Mouse (Mus musculus): ENCODE measurements around the gene Tas2r126. TPM values are rescaled to one million over a fixed set of nuclear protein-coding genes. Genes with fewer than 3 reads are reported as not detected.

Gene Tas2r126
- polyA plus RNA-seq (2016; fragmentation: Nextera tagmentation; extraction: Ambion mirVana): not detected in 2 replicates

DNA sequence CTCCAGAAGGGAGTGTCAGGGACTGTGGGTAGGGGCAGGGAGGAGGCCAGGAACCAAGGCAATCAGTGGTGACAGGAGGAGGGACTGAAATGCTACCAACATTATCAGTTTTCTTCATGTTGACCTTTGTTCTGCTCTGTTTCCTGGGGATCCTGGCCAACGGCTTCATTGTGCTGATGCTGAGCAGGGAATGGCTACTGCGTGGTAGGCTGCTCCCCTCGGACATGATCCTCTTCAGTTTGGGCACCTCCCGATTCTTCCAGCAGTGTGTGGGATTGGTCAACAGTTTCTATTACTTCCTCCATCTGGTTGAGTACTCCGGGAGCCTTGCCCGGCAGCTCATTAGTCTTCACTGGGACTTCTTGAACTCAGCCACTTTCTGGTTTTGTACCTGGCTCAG is at the start of gene Tas2r126:
Tas2r126 (plus strand) TSS at position 90 of the 400 bp plus-strand sequence.
- Histone ChIP-seq H3K4me3 (replicated peaks) (no peak within 1 kb of the TSS), H3K9ac (no peak within 1 kb of the TSS), H3K4me2 (no peak within 1 kb of the TSS), H3K36me3 (replicated peaks) (no peaks in the 10 kb centered on the region), H3K27me3 (no peaks in the 10 kb centered on the region), H3K9me3 (no peaks in the 10 kb centered on the region), H3K27ac (no peak within 1 kb of the TSS), H3K4me1 (no peaks in the 10 kb centered on the region)
- ATAC-seq (ENCODE audit: low FRiP score): no peak
- 90% methylated on average over 6 of the region's 6 CpGs for WGBS

DNA sequence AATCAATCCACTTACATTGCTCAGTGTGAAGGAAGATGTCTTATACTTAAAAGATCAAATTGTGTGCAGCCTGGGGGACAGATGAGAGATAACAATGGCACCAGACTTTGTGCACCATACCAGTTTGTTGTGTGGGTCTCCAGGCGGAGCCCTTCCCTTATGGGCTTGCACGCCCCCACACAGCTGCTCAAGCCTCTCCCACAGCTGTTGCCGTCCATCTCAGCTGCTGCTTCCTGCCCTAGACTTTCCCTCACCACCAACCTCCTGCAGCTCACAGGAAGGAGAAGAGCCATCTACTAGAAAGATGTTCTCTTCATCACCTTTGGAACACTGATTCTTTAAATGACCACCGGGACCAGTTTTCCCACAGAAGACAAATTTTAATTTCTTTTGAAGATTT is 48.7 kb upstream of the Tas2r126 start:
- Histone ChIP-seq H3K4me2 (no peak overlapping the region), H3K9ac (no peak overlapping the region), H3K9me3 (no peaks in the 10 kb centered on the region), H3K36me3 (replicated peaks) (no peaks in the 10 kb centered on the region), H3K27ac (no peak overlapping the region), H3K4me3 (replicated peaks) (no peak overlapping the region), H3K4me1 (no peaks in the 10 kb centered on the region), H3K27me3 (no peaks in the 10 kb centered on the region)
- WGBS: 89% methylated on average over 4 of the region's 4 CpGs
- ATAC-seq (ENCODE audit: low FRiP score): no peak

DNA sequence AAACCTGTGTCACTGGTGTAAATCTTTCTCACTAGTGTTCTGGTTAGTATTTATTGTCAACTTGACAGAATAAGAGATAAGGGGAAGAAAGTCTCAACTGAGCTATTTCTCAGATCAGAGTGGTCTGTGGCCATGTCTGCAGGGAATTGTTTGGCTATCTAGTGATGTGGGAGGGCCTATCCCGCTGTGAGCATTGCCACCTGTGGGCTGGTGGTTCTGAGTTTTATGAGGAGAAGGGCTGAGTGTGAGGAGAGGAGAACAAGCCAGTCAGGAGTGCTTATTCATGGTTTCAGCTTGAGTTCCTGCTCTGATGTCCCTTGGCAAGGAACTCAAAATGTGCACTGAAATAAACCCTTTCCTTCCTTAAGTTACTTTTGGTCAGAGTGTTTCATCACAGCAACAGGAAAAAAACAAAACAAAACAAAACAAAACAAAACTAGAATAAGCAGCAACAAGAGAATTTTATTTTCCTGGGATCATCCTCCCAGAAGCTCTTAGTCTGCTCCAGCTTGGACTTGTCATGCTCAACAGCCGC is 42.5 kb upstream of the Tas2r126 start:
- no peak overlapping the region for H3K9ac ChIP-seq
- no peaks in the 10 kb centered on the region for H3K27me3 ChIP-seq
- no peak overlapping the region for H3K4me2 ChIP-seq
- WGBS: 58% methylated on average over 2 of the region's 2 CpGs
- no peak for ATAC-seq (ENCODE audit: low FRiP score)
- H3K4me3 ChIP-seq (replicated peaks): no peak overlapping the region
- no peaks in the 10 kb centered on the region for H3K9me3 ChIP-seq
- H3K36me3 ChIP-seq (replicated peaks): no peaks in the 10 kb centered on the region
- H3K4me1 ChIP-seq: no peaks in the 10 kb centered on the region
- H3K27ac ChIP-seq: no peak overlapping the region

DNA sequence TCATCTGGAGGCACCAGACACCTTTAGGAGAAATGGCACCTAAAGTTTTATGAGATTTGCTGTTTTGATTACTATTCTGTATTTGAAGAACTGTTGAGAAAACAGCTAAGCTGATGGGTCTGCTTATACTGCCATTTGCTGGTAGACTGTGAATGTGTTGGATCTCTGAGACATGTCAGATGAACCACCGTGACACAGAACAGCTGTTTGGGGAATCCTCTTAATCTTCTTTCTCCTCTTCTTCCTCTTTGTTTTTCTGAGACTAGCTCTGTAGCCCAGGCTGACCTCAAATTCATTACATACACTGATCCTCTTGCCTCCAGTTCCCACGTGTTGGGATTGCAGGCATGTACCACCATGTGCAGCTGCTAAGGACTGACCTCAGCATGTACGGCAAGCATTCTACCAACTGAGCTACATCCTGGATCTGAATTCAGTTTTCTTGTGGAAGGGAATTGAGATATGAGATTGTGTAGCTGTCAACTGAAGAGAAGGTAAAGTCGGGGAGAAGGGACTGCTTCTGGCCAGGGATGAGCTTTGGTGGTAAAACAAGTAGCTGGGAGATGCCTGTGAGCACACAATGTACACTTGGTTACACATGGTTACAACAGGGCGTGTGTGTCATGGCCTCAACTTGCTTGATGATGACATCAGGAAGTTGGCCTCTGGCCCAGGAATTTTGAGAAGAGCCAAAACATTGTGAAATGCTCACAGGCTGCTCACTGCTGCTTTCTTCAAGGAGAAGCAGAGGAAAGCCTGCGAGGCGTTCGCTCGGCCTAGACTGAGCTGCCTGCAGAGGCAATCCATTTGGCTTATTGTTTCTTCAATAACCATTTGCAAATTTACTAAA is 38.1 kb upstream of the Tas2r126 start:
- Histone ChIP-seq H3K4me3 (replicated peaks) (no peak overlapping the region), H3K9ac (no peak overlapping the region), H3K27me3 (no peaks in the 10 kb centered on the region), H3K36me3 (replicated peaks) (no peaks in the 10 kb centered on the region), H3K4me1 (no peaks in the 10 kb centered on the region), H3K27ac (no peak overlapping the region), H3K9me3 (no peaks in the 10 kb centered on the region), H3K4me2 (no peak overlapping the region)
- ATAC-seq (ENCODE audit: low FRiP score): no peak
- WGBS: 79% methylated on average over 9 of the region's 9 CpGs

DNA sequence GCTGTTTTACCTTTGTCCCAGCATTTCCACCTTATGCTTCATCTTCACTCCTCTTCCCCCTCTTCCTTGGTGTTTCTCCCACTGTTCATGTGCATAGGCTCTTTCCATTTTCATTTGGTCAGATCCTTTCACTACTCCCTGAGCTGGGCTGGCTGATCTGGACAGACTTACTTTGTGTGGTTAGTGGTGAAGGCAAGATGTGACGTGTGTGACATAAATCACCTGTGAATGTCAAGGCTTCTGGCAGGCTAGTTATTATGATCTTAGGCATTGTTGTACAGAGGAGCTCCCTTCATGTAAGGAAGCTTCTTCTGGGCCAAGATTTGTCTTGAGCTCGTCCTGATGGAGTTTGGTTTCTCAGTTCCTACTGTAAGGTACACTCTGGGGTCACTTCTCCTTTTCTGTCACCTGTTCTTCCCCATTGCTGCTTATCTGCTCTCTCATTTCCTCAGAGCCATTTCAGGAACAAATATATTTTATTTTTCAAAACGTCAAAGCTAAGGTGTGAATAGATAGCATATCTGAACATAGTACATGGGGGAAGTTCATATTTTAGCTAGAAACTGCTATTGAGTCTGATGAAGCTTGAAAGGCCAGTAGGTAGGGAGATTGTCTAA is 37.2 kb upstream of the Tas2r126 start:
- H3K4me2 ChIP-seq: no peak overlapping the region
- no peaks in the 10 kb centered on the region for H3K36me3 ChIP-seq (replicated peaks)
- H3K27me3 ChIP-seq: no peaks in the 10 kb centered on the region
- H3K4me1 ChIP-seq: no peaks in the 10 kb centered on the region
- 76% methylated on average over 3 of the region's 3 CpGs for WGBS
- no peak overlapping the region for H3K9ac ChIP-seq
- no peak overlapping the region for H3K4me3 ChIP-seq (replicated peaks)
- no peak overlapping the region for H3K27ac ChIP-seq
- ATAC-seq (ENCODE audit: low FRiP score): no peak
- H3K9me3 ChIP-seq: no peaks in the 10 kb centered on the region

DNA sequence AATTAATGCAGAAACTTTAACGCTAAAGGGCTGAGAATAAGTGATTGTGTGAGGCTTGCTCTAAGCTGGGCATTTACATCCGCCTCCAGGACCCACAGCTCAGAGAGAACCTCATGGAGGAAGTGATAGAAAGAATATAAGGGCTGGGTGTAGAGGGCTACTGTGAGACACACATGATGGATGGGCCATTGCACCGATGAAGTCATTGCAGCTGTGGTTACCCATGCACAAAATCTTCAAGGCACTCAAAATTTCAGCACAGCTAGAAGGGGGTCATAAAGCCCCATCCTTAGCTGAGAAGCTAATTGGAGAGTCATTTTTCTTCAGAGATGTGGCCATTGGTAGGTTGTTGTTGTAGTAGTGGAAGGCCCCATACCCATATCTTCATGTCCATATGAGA is 36.0 kb upstream of the Tas2r126 start:
- Histone ChIP-seq H3K9ac (no peak overlapping the region), H3K4me1 (no peaks in the 10 kb centered on the region), H3K4me2 (no peak overlapping the region), H3K27ac (no peak overlapping the region), H3K36me3 (replicated peaks) (no peaks in the 10 kb centered on the region), H3K4me3 (replicated peaks) (no peak overlapping the region), H3K9me3 (no peaks in the 10 kb centered on the region), H3K27me3 (no peaks in the 10 kb centered on the region)
- ATAC-seq (ENCODE audit: low FRiP score): no peak
- 89% methylated on average over 3 of the region's 3 CpGs for WGBS

DNA sequence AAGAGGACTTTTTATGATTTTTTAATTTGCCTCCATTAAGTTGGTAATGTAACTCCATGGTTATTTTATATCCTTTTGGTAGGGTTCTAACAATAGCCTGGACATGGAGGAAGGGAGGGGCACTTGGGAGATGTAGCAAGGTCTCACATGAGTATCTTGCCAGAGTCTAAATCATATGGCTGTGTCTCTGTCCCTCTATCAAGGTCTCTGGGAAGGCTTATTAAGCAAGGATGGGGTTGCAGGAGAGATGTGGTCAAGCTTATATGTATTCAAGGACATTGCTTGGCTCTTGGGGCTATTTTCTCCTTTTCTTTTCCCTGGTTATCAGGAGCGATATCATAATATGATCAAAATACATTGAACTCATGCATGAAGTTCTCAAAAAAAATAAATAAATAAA is 35.3 kb upstream of the Tas2r126 start:
- no peak overlapping the region for H3K27ac ChIP-seq
- ATAC-seq (ENCODE audit: low FRiP score): no peak
- H3K4me1 ChIP-seq: no peaks in the 10 kb centered on the region
- no peaks in the 10 kb centered on the region for H3K27me3 ChIP-seq
- H3K36me3 ChIP-seq (replicated peaks): no peaks in the 10 kb centered on the region
- H3K9ac ChIP-seq: no peak overlapping the region
- H3K4me2 ChIP-seq: no peak overlapping the region
- H3K9me3 ChIP-seq: no peaks in the 10 kb centered on the region
- WGBS: 95% methylated on average over 1 of the region's 1 CpGs
- H3K4me3 ChIP-seq (replicated peaks): no peak overlapping the region

DNA sequence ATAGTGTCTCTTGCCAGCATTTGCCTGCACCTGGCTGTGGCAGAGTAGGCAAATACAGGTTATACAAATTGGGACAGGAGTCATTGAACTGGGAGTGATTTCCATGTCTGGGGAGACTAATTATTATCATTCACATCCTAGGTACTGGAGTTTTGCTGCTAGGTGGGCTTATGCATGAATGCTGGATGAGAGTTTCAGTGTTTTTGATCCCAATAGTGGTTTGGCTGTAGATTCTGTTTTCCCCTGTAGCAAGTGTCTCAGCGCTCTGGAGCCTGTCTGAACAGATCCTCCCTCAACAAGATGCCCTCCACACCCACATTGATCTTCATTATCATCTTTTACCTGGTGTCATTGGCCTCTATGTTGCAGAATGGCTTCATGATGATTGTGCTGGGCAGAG is 34.4 kb upstream of the Tas2r126 start, which contains the start of gene Tas2r143:
Tas2r143 (plus strand) TSS at position 301 of the 400 bp plus-strand sequence.
- Histone ChIP-seq H3K4me2 (no peak within 1 kb of the TSS), H3K9ac (no peak within 1 kb of the TSS), H3K36me3 (replicated peaks) (no peaks in the 10 kb centered on the region), H3K27me3 (no peaks in the 10 kb centered on the region), H3K27ac (no peak within 1 kb of the TSS), H3K9me3 (no peaks in the 10 kb centered on the region), H3K4me3 (replicated peaks) (no peak within 1 kb of the TSS), H3K4me1 (no peaks in the 10 kb centered on the region)
- ATAC-seq (ENCODE audit: low FRiP score): no peak
- WGBS: 96% methylated on average over 1 of the region's 1 CpGs

DNA sequence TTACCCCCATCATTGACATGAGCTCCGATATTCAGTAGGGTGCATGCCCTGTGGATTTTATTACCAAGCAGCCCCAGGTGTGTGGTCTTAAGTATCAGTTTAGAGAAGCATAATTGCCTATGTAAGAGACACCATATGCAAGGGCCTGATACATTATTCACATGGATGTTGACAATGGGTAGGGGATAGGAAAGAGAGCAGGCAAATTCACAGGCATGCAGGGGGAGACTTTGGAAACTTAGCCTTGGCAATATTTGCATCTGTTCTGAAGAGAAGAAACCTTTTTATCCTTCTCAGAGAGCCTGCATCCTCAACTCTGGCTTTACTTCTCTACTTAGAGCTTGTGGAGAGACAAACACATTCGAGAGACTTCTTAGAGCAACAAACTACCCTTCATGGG is 29.2 kb upstream of the Tas2r126 start, which contains the start of gene Tas2r135:
Tas2r135 (plus strand) TSS at position 301 of the 400 bp plus-strand sequence.
- H3K4me2 ChIP-seq: no peak within 1 kb of the TSS
- ATAC-seq (ENCODE audit: low FRiP score): no peak
- no peaks in the 10 kb centered on the region for H3K27me3 ChIP-seq
- no peak within 1 kb of the TSS for H3K9ac ChIP-seq
- 87% methylated on average over 2 of the region's 2 CpGs for WGBS
- H3K4me1 ChIP-seq: no peaks in the 10 kb centered on the region
- no peaks in the 10 kb centered on the region for H3K36me3 ChIP-seq (replicated peaks)
- no peak within 1 kb of the TSS for H3K27ac ChIP-seq
- H3K9me3 ChIP-seq: no peaks in the 10 kb centered on the region
- H3K4me3 ChIP-seq (replicated peaks): no peak within 1 kb of the TSS

DNA sequence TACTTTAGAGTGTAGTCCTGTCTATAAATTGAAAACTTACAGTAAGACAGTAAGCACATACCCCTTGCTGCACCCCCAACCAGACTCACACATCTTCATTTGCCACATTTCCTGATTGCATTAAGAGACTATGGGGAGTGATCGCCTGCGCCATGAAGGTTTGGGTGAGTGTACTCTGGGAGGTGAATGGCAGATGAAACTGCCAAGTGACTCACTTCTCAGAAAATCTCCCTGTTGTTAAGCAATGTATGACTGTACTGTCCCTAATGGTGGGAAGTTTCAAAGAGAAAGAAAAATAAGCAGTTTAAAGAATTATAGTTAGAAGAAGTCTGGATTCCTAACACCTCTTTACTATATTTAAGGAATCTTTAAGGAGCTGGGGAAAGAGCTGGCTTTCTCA is 14.9 kb upstream of the Tas2r126 start:
- H3K4me1 ChIP-seq: no peaks in the 10 kb centered on the region
- no peak overlapping the region for H3K4me2 ChIP-seq
- no peaks in the 10 kb centered on the region for H3K9me3 ChIP-seq
- no peak overlapping the region for H3K9ac ChIP-seq
- H3K27me3 ChIP-seq: no peaks in the 10 kb centered on the region
- H3K27ac ChIP-seq: no peak overlapping the region
- no peak for ATAC-seq (ENCODE audit: low FRiP score)
- H3K4me3 ChIP-seq (replicated peaks): no peak overlapping the region
- H3K36me3 ChIP-seq (replicated peaks): no peaks in the 10 kb centered on the region
- 90% methylated on average over 2 of the region's 2 CpGs for WGBS

DNA sequence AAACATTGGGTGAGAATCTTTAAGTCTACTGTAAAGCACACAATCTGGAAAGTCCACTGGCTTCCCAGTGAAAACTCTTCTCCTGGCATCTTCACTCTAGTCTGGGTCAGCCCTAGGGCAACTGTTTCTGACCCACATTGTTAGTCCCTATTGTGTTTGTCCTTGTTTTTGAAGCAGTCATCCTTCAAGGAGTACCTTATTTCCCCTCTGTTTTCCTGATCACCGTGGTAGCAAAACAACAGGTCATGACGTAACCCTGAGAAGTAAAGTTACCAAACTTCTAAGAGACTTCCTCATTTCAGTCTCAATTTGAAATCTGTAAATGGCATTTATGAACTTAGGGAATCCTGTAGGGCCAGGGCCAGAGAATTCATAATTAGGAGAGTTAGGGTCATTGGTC is 12.9 kb upstream of the Tas2r126 start:
- H3K27ac ChIP-seq: no peak overlapping the region
- no peaks in the 10 kb centered on the region for H3K9me3 ChIP-seq
- H3K36me3 ChIP-seq (replicated peaks): no peaks in the 10 kb centered on the region
- no peak for ATAC-seq (ENCODE audit: low FRiP score)
- no peaks in the 10 kb centered on the region for H3K27me3 ChIP-seq
- H3K4me3 ChIP-seq (replicated peaks): no peak overlapping the region
- no peak overlapping the region for H3K4me2 ChIP-seq
- 71% methylated on average over 2 of the region's 2 CpGs for WGBS
- H3K9ac ChIP-seq: no peak overlapping the region
- H3K4me1 ChIP-seq: no peaks in the 10 kb centered on the region

DNA sequence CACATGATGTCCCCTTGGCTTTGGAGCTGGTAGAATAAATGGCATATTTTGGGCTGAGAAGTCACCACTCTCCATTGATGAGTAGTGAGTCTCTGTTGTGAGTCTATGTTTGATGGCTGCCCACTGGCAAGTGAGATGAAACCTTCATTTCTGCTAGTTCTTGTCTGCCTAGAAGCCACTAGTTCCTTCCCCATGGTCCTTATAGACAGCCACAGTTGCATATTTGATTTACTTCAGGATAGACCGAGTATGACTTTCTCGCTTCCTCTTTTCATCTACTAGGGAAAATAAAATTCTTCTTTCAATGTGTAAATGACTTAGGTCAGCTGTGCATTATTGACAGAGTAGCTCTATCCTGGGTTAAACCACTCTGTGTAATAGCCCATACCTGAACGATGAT is 9.9 kb upstream of the Tas2r126 start:
- WGBS: 91% methylated on average over 3 of the region's 3 CpGs

More for the DNA sequence above, 9.9 kb upstream of the Tas2r126 start:
- no peaks in the 10 kb centered on the region for H3K27me3 ChIP-seq
- H3K9ac ChIP-seq: no peak overlapping the region
- H3K4me1 ChIP-seq: no peaks in the 10 kb centered on the region
- H3K9me3 ChIP-seq: no peaks in the 10 kb centered on the region
- H3K27ac ChIP-seq: no peak overlapping the region
- no peak overlapping the region for H3K4me3 ChIP-seq (replicated peaks)
- no peak overlapping the region for H3K4me2 ChIP-seq
- ATAC-seq (ENCODE audit: low FRiP score): no peak
- no peaks in the 10 kb centered on the region for H3K36me3 ChIP-seq (replicated peaks)
